Mouse (Mus musculus): ENCODE data around the gene Cox18. TPM values are rescaled to one million over a fixed set of nuclear protein-coding genes. Genes with fewer than 3 reads are reported as not detected.

The Cox18 gene
- total and polyA plus RNA-seq, 3 experiments: 30.0 to 77.0 TPM; not detected in 1

DNA sequence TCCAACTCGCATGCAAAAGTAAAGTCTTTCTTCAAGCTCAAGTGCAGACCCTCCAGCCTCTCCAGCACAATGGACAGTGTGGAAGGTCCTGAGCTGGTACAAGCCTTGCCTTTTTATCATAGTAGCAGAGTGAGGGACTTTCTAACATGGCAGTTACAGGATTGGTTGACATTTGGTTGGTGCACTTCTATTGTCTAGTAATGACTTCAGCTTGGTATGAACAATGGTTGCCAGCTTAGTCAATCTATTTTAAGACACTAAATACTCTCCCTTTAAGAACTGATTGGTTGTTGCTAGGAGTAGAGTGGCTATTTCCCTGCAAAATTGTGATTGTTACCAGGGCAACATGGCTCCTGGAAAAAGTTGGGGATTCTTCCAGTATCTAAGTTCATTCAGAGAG lies 45.7 kb downstream of the Cox18 start:
- no peak for TF ChIP-seq MEF2A (IDR thresholded peaks at IDR 0.05; ENCODE audit: extremely low read depth, insufficient replicate concordance, low read depth, low read length, poor library complexity, severe bottlenecking)
- no peak for TF ChIP-seq HCFC1 (IDR thresholded peaks at IDR 0.05; ENCODE audit: low read depth, low read length)
- TF ChIP-seq SIN3A (IDR thresholded peaks at IDR 0.05; ENCODE audit: low read length): no peak
- no peak for TF ChIP-seq CTCF (IDR thresholded peaks at IDR 0.05 in 2 of 3, conservative IDR thresholded peaks at IDR 0.05 in 1 of 3; ENCODE audit: control insufficient read depth in 1 of 3, insufficient read depth in 1 of 3, low read depth in 2 of 3, low read length in 3 of 3, poor library complexity in 1 of 3, severe bottlenecking in 1 of 3)
- no peak for TF ChIP-seq ZC3H11A (IDR thresholded peaks at IDR 0.05; ENCODE audit: low read depth, low read length)
- no peak for TF ChIP-seq ELF1 (IDR thresholded peaks at IDR 0.05; ENCODE audit: low read depth, low read length)
- no peak for TF ChIP-seq NELFE (IDR thresholded peaks at IDR 0.05; ENCODE audit: low read depth, low read length)
- TF ChIP-seq NRF1 (IDR thresholded peaks at IDR 0.05; ENCODE audit: insufficient read depth, low read depth, low read length, poor library complexity, severe bottlenecking): no peak
- TF ChIP-seq USF1 (IDR thresholded peaks at IDR 0.05; ENCODE audit: low read depth, low read length): no peak
- TF ChIP-seq POLR2A (IDR thresholded peaks at IDR 0.05; ENCODE audit: control insufficient read depth in 1 of 2, insufficient read depth in 1 of 2, low read depth in 1 of 2, low read length in 2 of 2, poor library complexity in 1 of 2): no peak
- TF ChIP-seq TCF12 (IDR thresholded peaks at IDR 0.05; ENCODE audit: low read depth, low read length): no peak
- TF ChIP-seq MXI1 (IDR thresholded peaks at IDR 0.05; ENCODE audit: low read depth, low read length): no peak
- TF ChIP-seq SMC3 (IDR thresholded peaks at IDR 0.05; ENCODE audit: low read depth, low read length): no peak
- TF ChIP-seq MAX (IDR thresholded peaks at IDR 0.05; ENCODE audit: low read length): no peak
- no peak for TF ChIP-seq ZMIZ1 (IDR thresholded peaks at IDR 0.05; ENCODE audit: low read depth, low read length)
- TF ChIP-seq UBTF (IDR thresholded peaks at IDR 0.05; ENCODE audit: borderline replicate concordance, insufficient read depth, low read depth, low read length): no peak
- no peaks in the 10 kb centered on the region for H3K4me1 ChIP-seq (ENCODE audit: control insufficient read depth in 1 of 2, insufficient read depth in 2 of 2, low read length in 2 of 2)
- no peaks in the 10 kb centered on the region for H3K36me3 ChIP-seq (ENCODE audit: control insufficient read depth in 1 of 2, insufficient read depth in 2 of 2, low read length in 2 of 2)
- H3K27ac ChIP-seq (ENCODE audit: control insufficient read depth, low read depth, low read length): no peak overlapping the region
- no peaks in the 10 kb centered on the region; a peak in 2 of 4 replicates for H3K27me3 ChIP-seq (ENCODE audit: control insufficient read depth in 1 of 2, insufficient read depth in 2 of 2, low read length in 2 of 2)
- no peaks in the 10 kb centered on the region for H3K9me3 ChIP-seq (replicated peaks; ENCODE audit: insufficient read depth, low read length)
- H3K79me2 ChIP-seq (ENCODE audit: control insufficient read depth, insufficient read depth, low read length, poor library complexity): no peaks in the 10 kb centered on the region
- H3K9ac ChIP-seq (ENCODE audit: control insufficient read depth, low read depth, low read length, poor library complexity, severe bottlenecking): no peak overlapping the region
- H3K4me3 ChIP-seq (ENCODE audit: control insufficient read depth in 1 of 2, insufficient read depth in 1 of 2, low read depth in 2 of 2, low read length in 2 of 2): no peak overlapping the region
- no peak for DNase-seq (ENCODE audit: low read depth, low spot score)

Other genes starting within 250 kb of the Cox18 start
- 34.6 and 37.5 TPM in 2 replicates for gene Ankrd17, start 142.6 kb upstream of the Cox18 start, total RNA-seq (2012; rRNA removed)
- gene Ankrd17, start 142.6 kb upstream of the Cox18 start, polyA plus RNA-seq (2012; ENCODE audit: insufficient read depth in 1 of 2, insufficient read length in 2 of 2, low read depth in 1 of 2, low replicate concordance in 2 of 2, missing spikeins in 1 of 2): 10 to 100 TPM; 35.0 to 67.3 TPM
- gene Gm9958, start 143.2 kb upstream of the Cox18 start, total RNA-seq (2012; rRNA removed): 0.33 and 0.77 TPM in 2 replicates
- 1 to 10 TPM in 1 of 2 experiments, not detected in 1; 1.6 TPM for gene Gm9958, start 143.2 kb upstream of the Cox18 start, polyA plus RNA-seq (2012; ENCODE audit: insufficient read depth in 1 of 2, insufficient read length in 2 of 2, low read depth in 1 of 2, low replicate concordance in 2 of 2, missing spikeins in 1 of 2)
- gene Alb, start 236.9 kb upstream of the Cox18 start, total RNA-seq (2012; rRNA removed): not detected in 2 replicates
- gene Alb, start 236.9 kb upstream of the Cox18 start, polyA plus RNA-seq (2012; ENCODE audit: insufficient read depth in 1 of 2, insufficient read length in 2 of 2, low read depth in 1 of 2, low replicate concordance in 2 of 2, missing spikeins in 1 of 2): not detected